Mouse (Mus musculus) cortical plate, adult 2 months (tissue): ENCODE data around the gene Alyref. TPM values are rescaled to one million over a fixed set of nuclear protein-coding genes. Genes with fewer than 3 reads are reported as not detected.
"Not testable (repeated sequence)": the region's sequence is repeated elsewhere in the genome, so short reads cannot be mapped to it uniquely, and the experiment has no call there.

Experiments
- H3K27ac ChIP-seq: fragments of 200-500 bp; 2 replicates; pipeline ENCODE4 v1.5.1; 2012; ENCODE audit warnings: low read length, control low read depth, inconsistent platforms; ENCODE audit not compliant: insufficient read depth
- H3K4me1 ChIP-seq: fragments of 200-500 bp; 2 replicates; pipeline ENCODE4 v1.6.1; 2011; ENCODE audit warnings: low read length; ENCODE audit not compliant: control insufficient read depth, insufficient read depth
- H3K4me3 ChIP-seq: fragments of 200-500 bp; 2 replicates; pipeline ENCODE4 v1.5.1; 2011; ENCODE audit warnings: mild to moderate bottlenecking, low read length, control low read depth; ENCODE audit not compliant: insufficient read depth
- CTCF ChIP-seq: fragments of 200-500 bp; IDR thresholded peaks from 2 replicates; pipeline ENCODE4 v1.5.1; 2011; ENCODE audit warnings: mild to moderate bottlenecking, control low read depth, low read length; ENCODE audit not compliant: insufficient read depth; ENCODE audit errors: extremely low read depth
- POLR2A ChIP-seq: fragments of 200-500 bp; IDR thresholded peaks from 2 replicates; pipeline ENCODE4 v1.6.1; 2011; ENCODE audit warnings: mild to moderate bottlenecking, low read length, control low read depth; ENCODE audit not compliant: insufficient read depth; ENCODE audit errors: extremely low read depth
- polyA plus RNA-seq: library from polyadenylated mRNA; depleted of rRNA; stranded (reverse); fragments of >200 nt; gene quantifications from 2 replicates; pipeline ENCODE4 v1.2.3, GENCODE M21; 2012

Gene Alyref
- polyA plus RNA-seq, 1 experiment, result 42.1 TPM

- no peaks in the 10 kb centered on the region for H3K4me1 ChIP-seq
- H3K4me3 ChIP-seq, result no peak overlapping the region
- H3K27ac ChIP-seq, result no peak overlapping the region
- TF ChIP-seq POLR2A, result no peak
- no peak for TF ChIP-seq CTCF
These were observed 35.2 kb downstream of the Alyref start for GRCm38 (mm10) chr11:120562949-120563348.

GRCm38 (mm10) chr11:120560952-120561728, 37.0 kb downstream of the Alyref start:
- H3K4me3 ChIP-seq, result no peak overlapping the region
- no peak overlapping the region for H3K27ac ChIP-seq
- no peaks in the 10 kb centered on the region for H3K4me1 ChIP-seq
- TF ChIP-seq CTCF, result no peak
- no peak for TF ChIP-seq POLR2A

GRCm38 (mm10) chr11:120558843-120559242, 39.3 kb downstream of the Alyref start:
- H3K4me1 ChIP-seq, H3K27ac ChIP-seq, H3K4me3 ChIP-seq: not testable (repeated sequence)

GRCm38 (mm10) chr11:120555260-120555659, 42.9 kb downstream of the Alyref start:
- Histone ChIP-seq H3K4me3 (no peak overlapping the region), H3K27ac (peak overlapping the region; percentile 41; the same call in 1 of the 2 replicates), H3K4me1 (peaks cover under 1% of the 10 kb centered on the region; the same call in 1 of the 2 replicates)
- TF ChIP-seq CTCF, result no peak
- no peak for TF ChIP-seq POLR2A

GRCm38 (mm10) chr11:120554834-120555233, 43.3 kb downstream of the Alyref start:
- TF ChIP-seq POLR2A, result no peak
- no peak for TF ChIP-seq CTCF
- no peak overlapping the region for H3K4me3 ChIP-seq
- peak overlapping the region; percentile 41; the same call in 1 of the 2 replicates for H3K27ac ChIP-seq
- peaks cover 4% of the 10 kb centered on the region; the same call in 1 of the 2 replicates for H3K4me1 ChIP-seq

GRCm38 (mm10) chr11:120552736-120553135, 45.4 kb downstream of the Alyref start:
- TF ChIP-seq POLR2A (no peak), CTCF (no peak)
- Histone ChIP-seq H3K27ac (no peak overlapping the region), H3K4me1 (peaks cover 11% of the 10 kb centered on the region), H3K4me3 (no peak overlapping the region)

GRCm38 (mm10) chr11:120550810-120551440, 47.2 kb downstream of the Alyref start, which contains the start of gene Ppp1r27:
Gene Ppp1r27 (minus strand): TSS chr11:120551132.
- TF ChIP-seq POLR2A (no peak), CTCF (no peak)
- Histone ChIP-seq H3K4me3 (peak within 1 kb of the TSS; percentile 96), H3K4me1 (peaks cover 11% of the 10 kb centered on the region), H3K27ac (peak within 1 kb of the TSS; percentile 85; the same call in 1 of the 2 replicates)

GRCm38 (mm10) chr11:120549986-120550809, 48.0 kb downstream of the Alyref start:
- TF ChIP-seq POLR2A (no peak), CTCF (no peak)
- Histone ChIP-seq H3K4me3 (peak overlapping the region; percentile 96), H3K4me1 (peaks cover 11% of the 10 kb centered on the region), H3K27ac (peak overlapping the region; percentile 85; the same call in 1 of the 2 replicates)
